Comparison of ENCODE assay signal across 24 mouse cellular contexts in the genomic region with DNA sequence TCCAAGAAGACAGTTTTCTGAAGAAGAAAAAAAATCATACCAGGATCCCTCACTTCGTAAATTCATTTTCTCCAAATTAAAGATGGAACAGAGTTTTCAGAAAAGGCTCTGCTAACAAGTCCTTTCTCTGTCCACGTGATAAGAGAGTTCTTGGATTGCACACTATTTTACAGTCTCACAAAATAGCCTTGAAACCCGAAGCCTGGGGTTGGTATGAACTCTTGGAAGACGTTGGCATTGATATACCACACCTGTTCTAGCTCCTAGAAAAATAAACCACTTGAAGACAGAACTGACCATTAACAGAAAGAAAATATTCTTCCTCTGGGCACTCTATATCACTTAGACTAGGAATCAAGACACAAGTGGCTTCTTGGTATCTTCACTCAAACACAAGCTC.
DNase-seq lines count a peak whose midpoint lies in the region; ATAC-seq and TF ChIP-seq lines count a peak whose summit lies in the region.
"Had no signal": no experiment of that assay in that cellular context is flagged by ENCODE, and none has a peak within 500 bp of the region (broad histone marks: within the 10 kb centered on the region; RNA-seq: fewer than 3 reads in every experiment).

No protein-coding gene starts in this region.

- TF ChIP-seq POLR2A in myocyte (IDR thresholded peaks at IDR 0.05; ENCODE audit: insufficient read length, low read depth), result no peak

- intact Hi-C loops in gastrocnemius, adult 2 months (cut with DNase I), result no loop called here

- H3K27me3 ChIP-seq in kidney, embryonic 16.5 days (ENCODE audit: insufficient read depth, low read length), result no peaks in the 10 kb centered on the region
- no peaks in the 10 kb centered on the region for H3K27me3 ChIP-seq in myocyte (ENCODE audit: control insufficient read depth, insufficient read depth, insufficient read length)
- no peaks in the 10 kb centered on the region for H3K27me3 ChIP-seq in hindbrain, postnatal 0 days (ENCODE audit: insufficient read depth, low read length)
- H3K27me3 ChIP-seq: embryonic facial prominence, embryonic 13.5 days; forebrain, embryonic 13.5 days; heart, embryonic 12.5 days; heart, embryonic 15.5 days had no signal

- no peaks in the 10 kb centered on the region for H3K9me3 ChIP-seq in kidney, embryonic 16.5 days (ENCODE audit: low read length)
- no peaks in the 10 kb centered on the region for H3K9me3 ChIP-seq in hindbrain, postnatal 0 days (ENCODE audit: low read length)
- H3K9me3 ChIP-seq: embryonic facial prominence, embryonic 13.5 days; forebrain, embryonic 10.5 days; forebrain, embryonic 13.5 days; heart, embryonic 12.5 days; heart, embryonic 15.5 days had no signal

- H3K27ac ChIP-seq in gastrocnemius, adult 2 months, result no peak overlapping the region
- H3K27ac ChIP-seq in kidney, embryonic 16.5 days (ENCODE audit: low read length), result no peak overlapping the region
- H3K27ac ChIP-seq in hindbrain, postnatal 0 days, result no peak overlapping the region
- H3K27ac ChIP-seq: embryonic facial prominence, embryonic 13.5 days; forebrain, embryonic 10.5 days; forebrain, embryonic 13.5 days; heart, embryonic 15.5 days; hindbrain, embryonic 14.5 days had no signal

- ATAC-seq in kidney, embryonic 16.5 days (ENCODE audit: low FRiP score, low TSS enrichment), result peak; percentile 86; the same call in 1 of the 2 replicates
- ATAC-seq in hindbrain, postnatal 0 days, result no peak
- ATAC-seq: activated CD4-positive, CD25-positive, alpha-beta regulatory T cell, adult 4 months; forebrain, embryonic 13.5 days; forebrain, embryonic 16.5 days had no signal

- H3K36me3 ChIP-seq in kidney, embryonic 16.5 days (ENCODE audit: insufficient read depth, low read length), result no peaks in the 10 kb centered on the region
- H3K36me3 ChIP-seq in myocyte (ENCODE audit: control insufficient read depth, insufficient read depth), result no peaks in the 10 kb centered on the region
- H3K36me3 ChIP-seq in hindbrain, postnatal 0 days (ENCODE audit: insufficient read depth, low read length), result no peaks in the 10 kb centered on the region
- H3K36me3 ChIP-seq: embryonic facial prominence, embryonic 13.5 days; forebrain, embryonic 10.5 days; heart, embryonic 12.5 days; heart, embryonic 15.5 days had no signal

- 32% methylated on average over 4 of the region's 4 CpGs for WGBS in kidney, embryonic 16.5 days
- 77% methylated on average over 4 of the region's 4 CpGs for WGBS in hindbrain, postnatal 0 days

- no peaks in the 10 kb centered on the region for H3K79me2 ChIP-seq in myocyte (ENCODE audit: control insufficient read depth, insufficient read depth)

- DNase-seq in gastrocnemius, adult 2 months, result no peak
- DNase-seq in gastrocnemius, postnatal 10 days, result no peak
- no peak for DNase-seq in kidney, postnatal 14 days
- no peak for DNase-seq in hindbrain, postnatal 0 days (ENCODE audit: low spot score)
- DNase-seq: adrenal gland, adult 8-10 months; adrenal gland, postnatal 25 days; cerebellum, adult 11-12 months; cerebellum, adult 8-10 months; cerebellum, postnatal 10 days; cerebellum, postnatal 36 days; gastrocnemius, postnatal 25 days; heart, adult 18-20 months; heart, postnatal 10 days; heart, postnatal 36 days had no signal

- peak overlapping the region; percentile 48; the same call in 1 of the 2 replicates for H3K4me3 ChIP-seq in gastrocnemius, adult 2 months
- H3K4me3 ChIP-seq in kidney, embryonic 16.5 days (ENCODE audit: low read length), result no peak overlapping the region
- H3K4me3 ChIP-seq in myocyte, result no peak overlapping the region
- H3K4me3 ChIP-seq in hindbrain, postnatal 0 days (ENCODE audit: low read length), result no peak overlapping the region
- H3K4me3 ChIP-seq: embryonic facial prominence, embryonic 13.5 days; forebrain, embryonic 10.5 days; forebrain, embryonic 13.5 days; heart, embryonic 12.5 days; heart, embryonic 15.5 days had no signal

- H3K4me2 ChIP-seq in kidney, embryonic 16.5 days (replicated peaks; ENCODE audit: low read depth, low read length), result no peak overlapping the region
- H3K4me2 ChIP-seq in myocyte (ENCODE audit: low read depth), result peak overlapping the region; percentile 31
- no peak overlapping the region for H3K4me2 ChIP-seq in hindbrain, postnatal 0 days (ENCODE audit: low read depth, low read length)
- H3K4me2 ChIP-seq: forebrain, embryonic 13.5 days; heart, embryonic 12.5 days; heart, embryonic 15.5 days; hindbrain, embryonic 14.5 days had no signal

- H3K9ac ChIP-seq in kidney, embryonic 16.5 days (replicated peaks; ENCODE audit: low read length), result no peak overlapping the region
- H3K9ac ChIP-seq in hindbrain, postnatal 0 days (replicated peaks; ENCODE audit: low read length), result no peak overlapping the region
- H3K9ac ChIP-seq: embryonic facial prominence, embryonic 13.5 days; forebrain, embryonic 13.5 days; heart, embryonic 12.5 days; heart, embryonic 15.5 days; hindbrain, embryonic 14.5 days had no signal

- TF ChIP-seq CTCF in gastrocnemius, adult 2 months (IDR thresholded peaks at IDR 0.05), result no peak
- no peak for TF ChIP-seq CTCF in hindbrain, postnatal 0 days (IDR thresholded peaks at IDR 0.05; ENCODE audit: low read depth)

- no peaks in the 10 kb centered on the region for H3K4me1 ChIP-seq in kidney, embryonic 16.5 days (ENCODE audit: insufficient read depth, low read length)
- no peaks in the 10 kb centered on the region for H3K4me1 ChIP-seq in hindbrain, postnatal 0 days (ENCODE audit: insufficient read depth, low read length)
- H3K4me1 ChIP-seq: embryonic facial prominence, embryonic 13.5 days; forebrain, embryonic 10.5 days; forebrain, embryonic 13.5 days; heart, embryonic 12.5 days; heart, embryonic 15.5 days had no signal

- no peak overlapping the region for H3ac ChIP-seq in myocyte (ENCODE audit: control insufficient read depth, insufficient read length)

TF ChIP-seq in myocyte, 11 proteins besides CTCF, POLR2A, EP300 and RAD21:
- TF ChIP-seq USF1 (IDR thresholded peaks at IDR 0.05; ENCODE audit: low read depth) (peak; percentile 72), MYOG (IDR thresholded peaks at IDR 0.05; ENCODE audit: control insufficient read depth in 1 of 3, insufficient read depth in 1 of 3, insufficient read length in 2 of 3, low read depth in 2 of 3) (peak in 1 of 3 experiments; percentile 48), MYOD1 (IDR thresholded peaks at IDR 0.05; ENCODE audit: control insufficient read depth in 1 of 3, insufficient read length in 2 of 3, low read depth in 2 of 3) (peak; percentile 42 to 88 (median 48)), CEBPB (IDR thresholded peaks at IDR 0.05; ENCODE audit: insufficient read depth, poor library complexity, severe bottlenecking) (no peak), TCF12 (IDR thresholded peaks at IDR 0.05; ENCODE audit: insufficient read depth, poor library complexity, severe bottlenecking) (no peak)
